Mouse (Mus musculus) olfactory bulb, adult 2 months (tissue): ENCODE measurements around the gene Pear1. TPM values are rescaled to one million over a fixed set of nuclear protein-coding genes. Genes with fewer than 3 reads are reported as not detected.
A peak's percentile ranks its signal among the peaks of the same experiment; 100 is the strongest.

Experiments used
- H3K27ac ChIP-seq: fragments of 200-500 bp; 2 replicates; pipeline ENCODE4 v1.5.1; 2012; ENCODE audit warnings: low read depth, low read length; ENCODE audit not compliant: insufficient read depth
- H3K4me1 ChIP-seq: fragments of 200-500 bp; 2 replicates; pipeline ENCODE4 v1.6.1; 2012; ENCODE audit warnings: low read length; ENCODE audit not compliant: control insufficient read depth, insufficient read depth
- H3K4me3 ChIP-seq: fragments of 200-500 bp; 2 replicates; pipeline ENCODE4 v1.5.1; 2012; ENCODE audit warnings: mild to moderate bottlenecking, low read depth, low read length, moderate library complexity; ENCODE audit not compliant: insufficient read depth
- CTCF ChIP-seq: fragments of 200-500 bp; IDR thresholded peaks from 2 replicates; pipeline ENCODE4 v1.5.1; 2012; ENCODE audit warnings: low read depth, mild to moderate bottlenecking, low read length, moderate library complexity; ENCODE audit not compliant: insufficient read depth
- POLR2A ChIP-seq: fragments of 200-500 bp; IDR thresholded peaks from 2 replicates; pipeline ENCODE4 v1.6.1; 2012; ENCODE audit warnings: mild to moderate bottlenecking, low read depth, low read length, moderate library complexity; ENCODE audit not compliant: insufficient read depth
- WGBS: fragments of 180-500 bp; shearing (Covaris S2); methylation state at CpG from one replicate; pipeline ENCODE4 v1.1.7; 2018; 5-methylcytosine and 5-hydroxymethylcytosine counted together
- polyA plus RNA-seq: library from polyadenylated mRNA; stranded (reverse); fragments of >200 nt; gene quantifications from 2 replicates; pipeline ENCODE4 v1.2.4, GENCODE M21; 2012; ENCODE audit warnings: low replicate concordance; ENCODE audit not compliant: missing spikeins, insufficient read depth, insufficient read length

Pear1 gene
- polyA plus RNA-seq, 1 experiment: not detected

DNA sequence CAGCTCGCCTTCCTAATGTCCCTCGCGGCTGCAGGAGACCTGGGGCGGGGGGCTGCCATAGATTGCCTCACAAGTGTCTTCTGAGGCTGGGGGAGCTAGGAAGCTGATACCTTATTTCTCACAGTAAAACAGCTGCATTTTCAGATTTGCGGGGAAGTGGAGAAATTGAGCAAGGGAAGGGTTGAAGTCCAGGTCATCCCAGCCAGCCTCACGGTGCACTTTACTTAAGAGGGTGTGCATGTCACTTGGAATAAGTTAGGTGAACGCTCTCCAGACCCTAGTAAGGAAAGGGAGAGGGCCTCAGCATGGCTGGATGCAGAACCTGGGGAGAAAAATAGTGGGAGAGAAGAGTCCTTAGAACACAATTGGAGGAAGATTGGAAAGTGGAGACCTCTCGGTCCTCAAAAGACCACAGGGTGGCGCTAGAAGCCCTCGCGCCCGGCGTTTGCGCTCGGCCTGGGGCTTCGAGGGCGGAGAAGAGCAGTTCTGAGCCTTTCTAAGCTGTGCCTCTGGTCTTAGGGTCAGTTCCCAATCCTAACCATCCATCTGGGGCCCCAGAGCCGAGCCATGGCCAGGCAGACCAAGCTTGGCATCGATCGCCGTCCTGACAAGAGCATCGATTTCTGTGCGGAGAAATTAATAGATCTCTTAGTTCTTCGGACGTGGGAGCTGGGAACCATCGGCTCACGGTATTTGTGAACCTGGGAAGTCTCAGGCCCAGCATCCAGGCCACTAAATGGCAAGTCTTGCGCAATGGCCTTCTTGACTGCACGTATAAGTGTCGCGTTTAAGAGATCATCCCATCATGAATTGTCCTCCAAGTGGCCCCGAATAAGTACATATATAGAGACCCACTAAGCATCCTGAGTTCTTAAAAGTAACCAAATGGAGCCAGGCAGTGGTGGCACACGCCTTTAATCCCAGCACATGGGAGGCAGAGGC lies 28.5 kb downstream of the Pear1 start:
- 17% methylated on average over 33 of the region's 33 CpGs for WGBS
- no peak overlapping the region for H3K27ac ChIP-seq
- TF ChIP-seq POLR2A (no peak), CTCF (peak; percentile 54; the same call in 1 of the 2 replicates)
- H3K4me1 ChIP-seq: peaks cover 9% of the 10 kb centered on the region
- H3K4me3 ChIP-seq: no peak overlapping the region

DNA sequence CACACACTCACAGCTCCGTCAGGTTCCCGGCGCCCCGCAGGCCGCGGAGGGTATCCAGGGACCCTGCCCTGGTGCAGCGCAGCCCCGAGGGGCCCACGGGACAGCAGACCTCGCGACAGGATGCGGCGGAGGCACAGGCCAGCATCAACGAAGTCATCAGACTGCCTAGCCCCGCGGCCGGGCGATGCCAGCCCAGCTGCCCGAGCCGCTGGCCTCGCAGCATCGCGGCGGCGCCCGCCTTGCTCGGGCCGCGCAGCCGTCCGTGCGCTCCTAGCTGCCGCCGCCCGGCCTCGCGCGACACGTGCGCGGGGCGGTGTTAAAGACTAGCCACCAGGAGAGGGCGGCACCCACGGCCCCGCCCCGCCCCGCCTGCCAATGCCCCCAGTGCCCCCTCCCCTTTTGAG lies 29.2 kb downstream of the Pear1 start, which contains the start of gene Ntrk1:
Gene Ntrk1, minus strand, starts transcription at position 241 of the 404 bp plus-strand sequence.
- Histone ChIP-seq H3K4me3 (no peak within 1 kb of the TSS), H3K4me1 (peaks cover 9% of the 10 kb centered on the region), H3K27ac (no peak within 1 kb of the TSS)
- no peak for TF ChIP-seq POLR2A
- no peak for TF ChIP-seq CTCF
- WGBS: 3% methylated on average over 47 of the region's 47 CpGs

DNA sequence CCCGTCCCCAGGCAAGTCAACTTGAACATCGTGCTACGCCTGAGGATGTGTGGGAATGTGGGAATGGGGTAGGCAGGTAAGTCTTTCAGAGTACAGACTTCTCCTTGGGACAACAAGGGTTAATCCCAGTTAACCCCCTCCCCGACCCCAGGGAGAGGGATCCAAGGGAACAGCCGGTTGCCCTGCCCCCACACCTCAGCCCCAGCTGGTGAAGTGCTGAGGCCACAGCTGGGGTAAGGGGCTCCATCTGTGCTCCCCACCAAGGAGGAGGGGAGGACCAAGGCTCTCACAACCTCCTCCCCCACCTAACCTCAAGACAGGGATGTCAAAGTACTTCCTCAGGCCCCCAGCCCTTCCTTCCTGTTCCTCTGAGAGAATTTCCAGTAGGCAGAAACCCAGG lies 34.3 kb downstream of the Pear1 start:
- Histone ChIP-seq H3K4me3 (no peak overlapping the region), H3K27ac (no peak overlapping the region), H3K4me1 (peaks cover 4% of the 10 kb centered on the region; the same call in 1 of the 2 replicates)
- 44% methylated on average over 5 of the region's 5 CpGs for WGBS
- TF ChIP-seq POLR2A (no peak), CTCF (no peak)

DNA sequence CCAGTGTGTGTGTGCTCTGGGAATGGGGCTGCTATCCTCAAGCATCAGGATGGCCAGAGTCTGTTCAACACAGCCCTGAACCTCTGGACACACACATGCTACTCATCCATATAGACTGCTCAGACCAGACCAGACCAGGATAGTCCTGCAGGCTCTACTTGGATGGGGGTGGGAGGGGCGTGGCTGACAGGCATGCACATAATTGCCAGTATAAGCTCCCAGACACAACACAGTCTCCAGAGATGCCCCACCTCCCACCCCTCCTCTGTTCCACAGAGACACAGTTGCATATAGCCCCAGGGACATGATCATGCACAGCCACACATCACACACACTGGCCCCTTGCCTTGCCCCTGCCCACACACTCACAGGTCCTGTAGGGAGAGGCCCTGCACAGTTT lies 34.9 kb downstream of the Pear1 start:
- H3K27ac ChIP-seq: no peak overlapping the region
- TF ChIP-seq CTCF (no peak), POLR2A (no peak)
- no peak overlapping the region for H3K4me3 ChIP-seq
- H3K4me1 ChIP-seq: peaks cover 4% of the 10 kb centered on the region; the same call in 1 of the 2 replicates
- 54% methylated on average over 1 of the region's 1 CpGs for WGBS

DNA sequence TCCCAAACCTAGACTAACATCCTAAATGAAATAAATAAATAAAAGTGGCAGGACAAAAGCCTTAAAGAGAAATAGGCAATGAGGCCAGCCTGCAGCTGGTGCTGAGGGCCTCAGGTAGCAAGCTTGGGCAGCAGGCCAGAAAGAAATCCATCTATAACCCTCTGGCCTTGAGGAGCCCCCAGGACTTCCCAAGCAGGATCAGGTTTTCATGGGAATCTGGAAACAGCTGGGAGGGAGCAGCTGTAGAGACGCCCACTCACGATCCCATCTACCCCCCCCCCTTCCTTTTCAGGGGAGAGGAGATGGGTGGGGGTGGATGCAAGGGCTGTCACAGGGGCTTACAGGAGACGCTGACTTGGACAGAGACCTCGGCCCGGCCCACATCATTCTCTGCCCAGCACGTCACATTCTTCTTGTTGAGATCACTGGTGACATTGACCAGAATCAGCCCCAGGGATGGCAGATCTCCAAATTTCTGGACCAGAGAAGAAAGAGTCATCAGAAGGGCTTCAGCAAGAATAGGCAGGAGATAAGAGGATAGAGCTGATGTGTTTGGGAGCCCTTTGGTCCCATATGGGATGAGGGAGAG lies 38.4 kb downstream of the Pear1 start:
- TF ChIP-seq POLR2A (no peak), CTCF (no peak)
- 41% methylated on average over 6 of the region's 6 CpGs for WGBS
- H3K4me3 ChIP-seq: no peak overlapping the region
- H3K27ac ChIP-seq: no peak overlapping the region
- peaks cover 4% of the 10 kb centered on the region; the same call in 1 of the 2 replicates for H3K4me1 ChIP-seq

DNA sequence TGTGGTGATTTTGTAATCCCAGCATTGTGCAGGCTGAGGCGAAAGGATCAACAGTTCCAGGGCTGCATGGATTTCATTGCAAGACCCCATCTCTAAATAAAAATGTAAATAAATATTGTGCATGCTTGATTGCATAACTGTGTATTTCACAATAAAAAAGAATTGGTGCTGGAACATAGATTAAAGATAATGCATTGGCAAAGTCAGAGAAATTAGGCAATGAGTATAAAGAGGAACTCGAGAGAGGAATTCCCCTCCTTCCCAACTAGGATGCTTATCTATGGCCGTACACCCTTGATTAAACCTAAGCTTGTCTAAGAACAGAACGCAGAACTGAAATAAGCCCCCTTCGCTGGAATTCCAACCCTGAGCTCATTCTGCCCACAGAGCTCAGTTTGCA lies 39.0 kb downstream of the Pear1 start:
- peaks cover 4% of the 10 kb centered on the region; the same call in 1 of the 2 replicates for H3K4me1 ChIP-seq
- WGBS: 92% methylated on average over 5 of the region's 5 CpGs
- no peak overlapping the region for H3K27ac ChIP-seq
- TF ChIP-seq POLR2A (no peak), CTCF (no peak)
- no peak overlapping the region for H3K4me3 ChIP-seq

DNA sequence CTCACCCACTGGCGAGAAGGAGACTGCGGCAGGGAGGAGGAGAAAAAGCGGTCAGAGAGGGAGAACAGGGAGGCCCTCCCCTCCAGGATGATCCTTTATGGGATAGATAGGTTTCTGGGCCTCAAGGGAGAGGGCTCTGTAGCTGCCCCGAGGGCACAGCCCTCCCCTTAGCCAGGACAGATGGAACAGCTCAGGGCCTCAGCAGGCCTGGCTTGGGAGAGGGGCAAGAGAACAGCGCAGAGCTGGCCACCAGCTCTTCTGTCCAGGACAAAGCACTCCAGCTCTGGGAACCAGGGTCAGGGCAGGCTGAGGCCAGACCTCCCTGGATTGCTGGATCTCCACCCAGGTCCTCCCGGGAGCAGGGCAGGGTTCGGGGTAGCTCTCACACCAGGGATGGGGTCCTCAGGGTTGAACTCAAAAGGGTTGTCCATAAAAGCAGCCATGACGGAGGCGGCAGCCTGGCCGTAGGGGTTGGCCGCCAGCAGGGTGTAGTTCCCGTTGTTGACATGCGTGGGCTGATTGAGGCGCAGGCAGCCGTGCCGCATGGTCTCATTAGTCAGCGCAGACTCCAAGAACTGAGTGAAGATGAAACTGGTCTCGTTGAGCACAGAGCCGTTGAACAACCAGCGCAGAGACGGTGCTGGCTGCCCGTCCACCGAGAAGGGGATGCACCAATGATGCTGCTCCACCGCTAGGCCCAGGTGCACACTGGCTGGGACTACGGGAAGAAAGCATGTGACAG lies 40.7 kb downstream of the Pear1 start:
- Histone ChIP-seq H3K4me1 (peaks cover 4% of the 10 kb centered on the region; the same call in 1 of the 2 replicates), H3K27ac (no peak overlapping the region), H3K4me3 (no peak overlapping the region)
- 90% methylated on average over 25 of the region's 25 CpGs for WGBS
- TF ChIP-seq POLR2A: no peak
- TF ChIP-seq CTCF: no peak

DNA sequence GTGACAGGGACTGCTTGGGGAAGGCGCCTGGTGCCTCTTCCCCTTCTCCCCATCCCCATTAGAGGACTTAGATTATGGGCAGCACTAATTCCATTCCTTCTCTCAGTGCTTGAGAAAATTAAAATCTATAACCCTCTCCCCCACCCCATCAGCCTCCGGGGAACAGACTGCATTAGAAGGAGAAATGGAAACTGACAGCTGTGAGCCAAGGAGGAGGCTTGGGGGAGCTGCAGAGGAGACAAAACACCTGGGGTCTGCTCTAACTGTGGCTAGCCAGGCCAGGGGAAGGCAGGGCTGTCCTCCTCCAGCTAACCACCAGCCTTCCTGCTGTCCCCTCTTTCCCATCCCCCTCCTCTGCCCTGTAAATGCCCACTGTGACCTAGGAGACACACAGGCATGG lies 45.0 kb downstream of the Pear1 start:
- H3K4me3 ChIP-seq: no peak overlapping the region
- WGBS: 65% methylated on average over 2 of the region's 2 CpGs
- no peak for TF ChIP-seq CTCF
- no peak for TF ChIP-seq POLR2A

DNA sequence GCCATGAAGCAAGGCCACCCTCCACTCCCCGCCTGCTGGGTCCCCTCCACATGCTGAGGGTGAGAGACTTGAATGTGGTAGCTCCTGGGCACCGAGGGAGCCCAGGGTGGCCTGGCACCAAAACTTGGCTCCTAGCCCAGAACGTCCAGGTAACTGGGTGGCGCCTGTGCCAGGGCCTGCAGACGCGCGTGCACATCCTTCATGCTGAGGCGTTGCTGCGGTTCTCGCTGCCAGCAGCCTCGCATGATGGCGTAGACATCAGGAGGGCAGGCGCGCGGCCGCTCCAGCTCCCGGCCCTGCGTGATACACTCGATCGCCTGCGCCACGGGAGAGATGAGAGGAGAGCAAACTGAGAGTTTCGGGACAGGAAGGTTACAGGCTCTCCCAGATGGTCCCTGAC lies 45.8 kb downstream of the Pear1 start:
- TF ChIP-seq CTCF (no peak), POLR2A (no peak)
- H3K4me1 ChIP-seq: peaks cover 3% of the 10 kb centered on the region; the same call in 1 of the 2 replicates
- no peak overlapping the region for H3K27ac ChIP-seq
- WGBS: 62% methylated on average over 23 of the region's 23 CpGs
- H3K4me3 ChIP-seq: no peak overlapping the region

More for the DNA sequence above, 45.0 kb downstream of the Pear1 start:
- Histone ChIP-seq H3K27ac (no peak overlapping the region), H3K4me1 (peaks cover 3% of the 10 kb centered on the region; the same call in 1 of the 2 replicates)
